Mouse (Mus musculus) liver, embryonic 14.5 days (tissue): ENCODE data around the gene Phf14.

Experiments used
- CTCF ChIP-seq: IDR thresholded peaks from 2 replicates; pipeline ENCODE4 v1.5.1; 2016; ENCODE audit warnings: antibody characterized with exemption, low read depth, control low read depth
- EP300 ChIP-seq: IDR thresholded peaks from 2 replicates; pipeline ENCODE4 v1.6.1; 2016; ENCODE audit warnings: antibody characterized with exemption, low read depth

- TF ChIP-seq CTCF (no peak), EP300 (no peak)
These were observed 91.0 kb downstream of the Phf14 start for GRCm38 (mm10) chr6:11998576-11998975.
